Mouse (Mus musculus): Measurements from ENCODE around the gene Tmem106a.
"Not testable (repeated sequence)": the region's sequence is repeated elsewhere in the genome, so short reads cannot be mapped to it uniquely, and the experiment has no call there.

Gene Tmem106a

DNA sequence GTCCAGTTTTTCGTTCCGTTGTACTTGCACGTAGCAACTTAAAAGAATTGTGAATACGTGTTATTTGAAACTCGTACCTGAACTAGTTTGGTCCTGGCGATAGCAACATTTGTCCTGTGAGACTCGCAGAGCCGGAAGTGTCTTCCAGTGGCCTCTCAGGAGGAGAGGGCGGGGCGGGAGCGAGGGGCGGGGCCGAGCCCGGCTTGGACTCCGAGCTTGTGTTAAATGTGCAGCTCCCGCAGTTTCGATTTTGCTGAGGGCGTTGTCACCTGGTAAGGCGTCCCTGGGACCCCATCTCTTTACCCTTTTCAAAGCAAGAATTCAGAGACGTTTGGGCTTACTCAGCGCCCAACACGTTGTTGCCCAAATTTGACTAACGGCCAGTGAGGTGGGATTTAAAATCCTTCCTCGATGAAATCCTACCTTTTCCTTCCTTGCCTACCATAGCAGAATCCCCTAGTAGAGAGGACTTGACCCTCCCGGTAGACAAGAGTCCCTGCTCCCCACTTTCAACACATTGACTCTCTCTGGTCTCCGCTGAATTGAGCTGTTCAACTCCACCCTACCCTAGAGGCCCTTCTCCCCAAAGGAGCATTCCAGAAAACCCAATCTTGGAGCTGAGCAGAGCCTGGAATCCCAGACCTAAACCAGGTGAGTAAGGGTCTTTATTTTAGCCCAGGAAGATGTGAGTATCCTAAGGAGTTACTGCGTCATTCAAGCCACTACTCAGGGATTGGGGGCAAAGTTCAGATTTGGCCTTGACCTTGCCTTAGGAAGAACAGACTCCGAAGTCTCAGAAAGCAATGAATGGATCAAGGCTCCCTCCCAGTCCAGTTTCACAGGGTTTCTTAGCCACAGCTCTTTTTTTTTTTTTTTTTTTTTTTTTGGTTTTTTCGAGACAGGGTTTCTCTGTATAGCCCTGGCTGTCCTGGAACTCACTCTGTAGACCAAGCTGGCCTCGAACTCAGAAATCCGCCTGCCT lies at the start of gene Tmem106a:
Gene Tmem106a, plus strand, starts transcription at position 189 of the 982 bp plus-strand sequence.
- DNase-seq (ENCODE audit: low spot score) = peak; percentile 79

DNA sequence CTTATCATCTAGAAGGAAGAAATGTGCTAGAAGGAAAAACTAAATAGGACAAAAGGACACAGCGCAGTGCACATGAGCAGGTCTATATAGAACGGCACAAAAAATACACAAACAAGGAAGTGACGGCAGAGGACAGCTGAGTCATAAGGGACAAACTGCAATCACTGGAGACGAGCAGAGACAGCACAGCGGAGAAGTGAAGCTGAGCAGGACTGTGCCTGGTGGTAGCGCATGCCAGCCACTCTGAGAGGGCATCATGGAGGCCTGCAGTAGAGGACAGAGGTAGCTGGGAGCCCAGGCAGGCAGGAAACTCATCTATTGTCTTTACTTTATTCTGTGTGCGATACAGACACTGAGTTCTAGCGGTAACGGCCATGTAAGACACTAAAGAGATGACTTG lies 38.5 kb upstream of the Tmem106a start:
- no peak for DNase-seq (ENCODE audit: low spot score)

DNA sequence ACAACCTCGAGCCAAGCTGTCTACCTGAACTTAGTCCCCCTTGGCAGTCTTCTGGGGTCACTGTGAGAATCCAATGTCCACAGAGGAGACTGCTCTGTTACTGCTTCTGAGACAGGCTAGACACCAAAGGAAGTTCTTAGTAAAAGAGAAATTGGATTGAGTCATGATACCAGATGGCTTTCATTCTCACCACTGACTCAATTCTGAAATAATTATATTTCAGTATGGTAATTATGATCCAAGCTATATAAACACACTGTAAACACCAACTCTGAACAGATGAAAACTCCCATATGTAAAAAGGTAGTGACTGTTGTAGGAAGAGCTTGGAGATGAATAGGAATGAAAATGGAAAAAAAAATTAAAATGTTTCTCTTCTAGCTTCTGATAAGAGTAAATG lies 37.9 kb upstream of the Tmem106a start:
- no peak for DNase-seq (ENCODE audit: low spot score)

DNA sequence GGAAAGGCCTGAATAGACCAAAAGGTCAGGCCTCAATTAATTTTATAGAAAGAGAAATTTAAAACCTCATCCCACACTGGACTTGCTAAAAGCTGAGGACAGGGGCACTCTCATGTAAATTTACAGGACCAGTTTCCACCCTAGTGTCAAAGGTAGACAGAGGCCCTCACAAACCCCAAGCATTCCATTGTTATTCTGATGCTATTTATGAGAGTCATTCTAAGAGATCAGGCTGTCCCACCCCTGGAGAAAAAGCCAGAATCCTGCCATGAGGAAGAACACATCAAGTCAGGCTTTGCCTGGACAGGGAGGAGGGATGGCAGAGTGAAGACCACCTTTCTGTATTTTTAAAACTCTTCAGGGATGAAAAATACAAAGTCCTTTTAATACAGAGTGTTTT lies 33.5 kb upstream of the Tmem106a start:
- DNase-seq (ENCODE audit: low spot score) = no peak

DNA sequence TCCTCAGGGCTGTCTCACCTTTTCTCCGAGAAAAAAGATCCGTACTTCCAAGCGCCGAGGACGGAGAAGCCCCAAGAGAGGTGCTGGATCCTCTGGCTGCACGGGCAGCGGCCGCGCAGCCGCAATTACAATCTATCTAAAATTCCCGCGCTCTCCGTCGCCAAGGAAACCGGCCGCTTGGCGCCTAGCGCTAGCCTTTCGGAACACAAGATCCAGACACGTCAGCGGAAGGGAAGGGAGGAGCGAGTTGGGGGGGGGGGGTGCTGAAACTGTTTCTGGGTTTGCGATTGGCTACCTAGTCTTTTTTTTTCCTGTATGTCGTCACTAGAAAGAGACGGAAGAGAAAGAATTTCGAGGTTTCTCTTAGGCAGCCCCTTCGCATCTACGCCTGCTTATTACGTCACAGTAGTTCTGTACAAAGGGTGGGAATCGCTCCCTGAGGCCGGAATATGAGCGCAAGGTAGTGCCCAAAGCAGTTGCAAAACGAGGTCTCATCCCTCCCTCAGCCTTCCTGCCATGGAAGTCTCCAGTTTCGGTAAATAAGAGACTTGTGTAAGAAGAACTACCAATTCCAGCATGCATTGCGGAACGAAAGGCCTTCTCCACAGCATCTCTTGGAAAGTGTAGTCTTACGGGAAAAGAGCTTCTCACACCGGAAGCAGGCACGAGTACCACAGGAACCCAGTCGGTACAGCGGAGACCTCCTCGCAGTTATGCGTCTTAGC lies 30.1 kb upstream of the Tmem106a start, which contains the start of the genes Brca1 and Nbr1:
Gene Brca1, minus strand, starts transcription at position 205 of the 725 bp plus-strand sequence.
Gene Nbr1, plus strand, starts transcription at position 399 of the 725 bp plus-strand sequence.
- DNase-seq (ENCODE audit: low spot score) = peak; percentile 94

DNA sequence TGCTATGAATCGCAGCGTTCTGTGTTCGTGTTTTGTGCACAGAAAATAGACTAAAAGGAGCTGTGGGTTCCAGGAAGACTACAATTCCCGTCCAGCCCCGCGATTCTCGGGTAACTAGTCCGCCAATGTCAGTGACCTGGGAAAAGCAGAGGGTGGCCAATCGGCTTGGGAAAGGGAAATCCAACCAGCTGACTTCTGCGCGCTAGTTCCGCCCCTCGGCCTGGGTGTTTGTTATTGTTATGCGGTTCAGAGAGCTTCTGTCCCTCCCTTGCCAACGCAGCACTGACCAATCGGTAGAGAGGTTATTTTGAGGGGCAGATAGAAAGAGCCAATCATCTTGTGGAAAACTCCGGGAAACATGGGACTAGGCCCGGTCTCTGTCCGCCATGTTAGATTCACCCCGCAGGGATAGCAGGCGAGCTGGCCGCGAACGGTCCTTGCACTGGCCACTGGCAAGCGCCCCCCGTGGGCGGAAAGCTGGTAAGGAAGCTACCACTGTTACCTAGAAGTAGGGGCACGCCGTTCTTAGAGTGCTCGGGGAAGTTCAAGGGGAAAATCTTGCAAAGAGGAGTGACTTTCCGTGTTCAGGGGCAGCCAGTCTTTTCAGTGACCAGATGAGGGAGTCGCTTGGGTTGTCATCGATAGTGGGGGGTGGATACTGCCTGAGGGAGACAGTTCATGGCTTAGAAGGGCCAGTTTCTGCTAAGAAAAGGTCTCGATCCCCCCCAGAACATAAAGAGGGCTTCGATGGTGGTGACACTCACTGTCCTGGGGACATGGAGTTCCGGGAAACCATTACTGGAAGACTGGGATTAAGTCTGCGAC lies 29.4 kb upstream of the Tmem106a start:
- DNase-seq (ENCODE audit: low spot score) = peak; percentile 92

DNA sequence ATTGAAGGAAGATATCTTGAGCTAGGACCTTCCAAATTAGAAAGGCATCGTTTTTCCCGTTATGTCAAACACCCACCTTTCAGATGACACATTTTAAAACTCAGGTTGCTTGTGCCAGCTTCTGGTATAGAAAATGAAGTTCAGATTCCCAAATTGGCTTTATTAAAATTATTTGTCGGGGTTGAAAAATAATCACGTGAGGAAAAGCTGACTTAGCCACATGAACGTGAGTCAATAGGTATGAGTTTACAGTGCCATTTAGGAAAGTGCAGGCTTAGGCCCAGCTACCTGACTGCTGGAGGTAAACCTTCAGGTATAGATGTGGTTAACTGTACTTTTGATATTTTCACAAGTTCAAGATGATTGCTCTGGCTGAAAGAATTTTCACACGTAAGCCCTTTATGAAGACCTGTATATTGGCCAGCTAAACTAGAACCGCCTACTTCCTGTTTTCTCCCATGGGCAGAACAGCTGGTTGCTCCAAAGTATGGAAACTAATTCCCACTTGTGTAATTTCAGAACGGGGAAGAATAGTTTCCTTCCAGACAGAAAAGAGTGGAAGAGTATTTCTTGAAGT lies 28.6 kb upstream of the Tmem106a start:
- no peak for DNase-seq (ENCODE audit: low spot score)

DNA sequence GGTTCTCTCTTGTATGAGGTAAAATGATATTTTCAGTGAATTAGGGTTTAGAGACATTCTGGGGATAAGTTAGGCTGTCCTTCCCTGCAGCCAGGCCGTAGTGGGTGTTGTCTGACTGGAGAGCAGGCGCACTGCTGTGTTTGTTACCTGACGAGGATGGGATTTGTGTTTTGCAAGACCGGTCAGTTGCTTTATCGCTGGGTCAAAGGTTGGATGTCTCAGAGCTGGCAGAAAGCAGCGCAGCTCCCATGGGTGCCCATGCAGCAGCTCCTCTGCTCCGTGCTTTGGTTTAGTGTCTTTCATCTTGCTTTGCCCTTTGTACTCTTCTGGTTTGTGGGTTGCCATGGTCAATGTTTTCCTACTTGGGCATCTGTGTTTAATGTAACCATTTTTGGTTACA lies 25.5 kb upstream of the Tmem106a start:
- DNase-seq (ENCODE audit: low spot score) = no peak

DNA sequence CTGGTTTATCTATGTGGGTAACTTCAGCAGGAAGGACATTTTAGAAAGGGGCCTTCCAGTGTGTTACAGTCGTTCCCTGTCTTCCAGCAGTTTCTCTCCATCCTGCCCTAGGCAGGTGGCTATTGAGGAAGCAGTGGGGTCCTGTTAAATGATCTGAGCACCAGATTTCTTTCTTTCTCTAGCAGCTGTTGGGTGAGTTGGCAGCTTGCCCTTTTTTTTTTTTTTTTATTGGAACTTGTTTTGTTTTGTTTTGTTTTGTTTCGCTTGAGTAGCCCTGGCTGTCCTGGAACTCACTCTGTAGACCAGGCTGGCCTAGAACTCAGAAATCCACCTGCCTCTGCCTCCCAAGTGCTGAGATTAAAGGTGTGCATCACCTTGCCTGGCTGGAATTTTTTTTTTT lies 25.1 kb upstream of the Tmem106a start:
- no peak for DNase-seq (ENCODE audit: low spot score)

DNA sequence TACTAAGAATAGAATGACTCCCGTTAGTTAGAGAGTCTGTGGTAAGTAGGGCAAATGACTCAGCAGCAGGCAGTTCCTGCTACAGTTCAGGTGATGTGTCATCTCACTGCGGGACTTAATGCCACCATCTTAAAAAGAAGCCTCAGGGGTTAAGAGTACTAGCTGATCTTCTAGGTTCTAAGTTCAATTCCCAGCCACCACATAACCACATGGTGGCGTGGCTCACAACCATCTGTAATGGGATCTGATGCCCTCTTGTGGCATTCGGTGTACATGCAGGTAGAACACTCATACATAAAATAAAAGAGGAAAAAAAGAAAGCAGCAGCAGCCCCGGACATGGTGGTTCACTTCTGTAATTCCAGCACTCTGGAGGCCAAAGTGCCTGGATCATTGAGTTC lies 19.7 kb upstream of the Tmem106a start:
- DNase-seq (ENCODE audit: low spot score) = peak; percentile 53

DNA sequence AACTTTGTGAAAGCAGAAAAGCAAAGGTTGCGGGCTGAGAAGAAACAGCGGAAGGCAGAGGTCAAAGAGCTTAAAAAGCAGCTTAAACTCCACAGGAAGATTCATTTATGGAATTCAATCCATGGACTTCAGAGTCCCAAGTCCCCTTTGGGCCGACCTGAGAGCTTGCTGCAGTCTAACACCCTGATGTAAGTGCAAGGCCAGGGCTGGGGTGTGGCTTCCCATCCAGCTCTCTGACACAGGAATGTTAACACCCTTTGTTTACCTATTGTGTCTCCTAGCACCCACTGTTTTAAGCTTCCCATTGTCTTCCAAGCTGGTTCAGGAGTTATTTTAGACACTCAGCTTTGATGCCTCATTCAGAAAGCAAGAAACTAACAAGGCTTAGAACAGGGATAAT lies 13.6 kb upstream of the Tmem106a start:
- DNase-seq (ENCODE audit: low spot score) = no peak

DNA sequence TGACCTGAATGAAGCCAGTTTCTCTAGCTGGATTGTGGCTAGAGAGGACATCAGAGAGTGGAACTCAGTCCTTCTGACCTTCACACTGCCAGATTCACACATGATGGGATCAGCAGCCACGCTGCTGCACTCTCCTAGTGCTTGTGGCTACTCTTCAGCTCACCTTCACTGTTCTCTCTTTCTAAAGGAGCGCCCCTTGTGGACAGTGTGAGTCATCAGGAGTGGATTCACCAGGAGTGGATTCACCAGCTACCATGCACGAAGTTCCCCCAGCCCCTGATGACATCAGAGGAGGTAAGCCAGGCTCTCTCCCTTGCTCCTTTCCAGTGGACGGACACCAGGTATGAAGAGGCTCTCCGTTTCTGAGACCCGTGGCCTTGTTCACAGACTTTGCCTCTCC lies 5.9 kb upstream of the Tmem106a start:
- no peak for DNase-seq (ENCODE audit: low spot score)

DNA sequence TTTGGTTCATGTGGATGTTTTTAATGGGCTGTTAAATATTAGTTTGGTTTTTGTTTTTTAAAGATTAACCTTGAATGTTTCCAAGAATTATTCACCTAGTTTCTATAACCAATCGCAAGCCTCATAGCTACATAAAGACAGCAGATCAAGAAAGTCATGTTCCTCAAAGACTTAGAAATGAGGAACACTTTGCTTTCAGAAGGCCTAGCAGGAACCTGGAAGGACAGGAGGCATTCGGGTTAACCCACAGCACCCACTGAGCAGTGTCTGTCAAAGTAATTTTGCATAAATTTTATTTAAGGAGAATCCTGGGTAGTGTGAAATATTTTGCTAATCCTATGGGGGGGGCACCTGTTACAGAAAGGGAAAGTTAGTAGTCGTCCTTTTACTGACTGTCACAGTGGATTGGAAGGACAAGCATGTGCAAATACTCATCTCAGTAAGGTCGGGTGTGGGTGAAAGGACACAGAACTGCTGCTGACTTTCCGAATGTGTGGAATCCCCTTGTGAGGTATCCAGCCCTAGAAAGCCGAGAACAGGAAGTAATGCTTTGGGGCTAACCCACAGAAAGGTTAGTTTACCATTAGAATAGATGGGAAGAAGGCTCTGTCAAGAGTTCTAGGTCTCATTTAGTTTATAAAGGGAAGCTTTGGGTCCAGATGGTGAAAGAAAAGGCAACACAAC lies 819 bp upstream of the Tmem106a start:
- DNase-seq (ENCODE audit: low spot score) = no peak

DNA sequence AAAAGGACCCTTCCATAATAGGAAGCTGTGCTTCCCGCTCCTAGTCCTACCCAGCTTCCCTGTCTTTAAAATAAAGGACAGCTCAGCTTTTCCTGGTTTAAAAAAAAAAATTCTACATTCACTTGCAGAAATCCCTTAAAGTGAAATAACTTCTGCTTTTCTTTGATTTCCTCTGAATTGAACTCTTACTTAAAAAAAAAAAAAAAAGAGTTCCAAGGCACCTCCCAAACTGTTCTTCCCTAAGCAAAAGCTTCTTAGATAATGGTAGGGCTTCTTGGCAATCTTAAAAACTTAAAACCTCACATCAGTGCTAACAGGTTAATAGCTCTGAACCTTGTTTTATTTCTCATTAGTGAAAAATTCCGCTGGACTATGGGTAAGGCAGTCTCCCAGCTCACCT lies 1.2 kb downstream of the Tmem106a start:
- no peak for DNase-seq (ENCODE audit: low spot score)

DNA sequence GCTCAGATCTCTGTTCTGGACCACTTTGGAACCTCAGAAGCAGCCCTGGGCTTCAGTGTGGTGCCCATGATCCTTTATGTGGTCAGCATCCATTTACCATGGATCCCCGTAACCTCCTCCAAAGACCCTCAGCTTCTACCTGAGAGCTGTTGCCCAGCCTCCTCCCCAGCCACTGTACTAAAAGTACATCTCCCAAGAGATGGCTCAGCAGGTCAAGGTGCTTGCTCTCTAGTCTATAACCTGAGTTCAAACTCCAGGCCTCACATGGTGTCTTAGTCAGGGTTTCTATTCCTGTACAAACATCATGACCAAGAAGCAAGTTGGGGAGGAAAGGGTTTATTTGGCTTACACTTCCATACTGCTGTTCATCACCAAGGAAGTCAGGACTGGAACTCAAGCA lies 3.0 kb downstream of the Tmem106a start:
- DNase-seq (ENCODE audit: low spot score) = not testable (repeated sequence)

DNA sequence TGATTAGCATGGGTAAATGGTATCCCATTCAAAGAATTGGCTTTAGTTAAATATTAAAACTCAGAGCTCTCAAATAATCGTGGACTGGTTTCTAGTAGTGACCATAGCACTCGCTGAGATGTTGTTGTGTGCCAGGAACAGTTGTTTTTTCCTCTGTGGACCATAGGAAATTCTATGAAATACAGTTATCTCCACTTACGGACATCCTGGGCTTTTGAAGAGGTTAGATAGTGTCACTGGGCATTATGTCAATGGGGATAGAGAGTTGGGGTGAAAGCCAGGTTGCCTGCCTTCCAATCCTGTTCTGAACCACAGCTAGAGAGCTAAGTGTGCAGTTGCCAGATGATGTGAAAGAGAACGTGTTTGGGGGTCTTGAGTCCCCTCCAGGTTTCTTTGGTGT lies 3.8 kb downstream of the Tmem106a start:
- DNase-seq (ENCODE audit: low spot score) = no peak

DNA sequence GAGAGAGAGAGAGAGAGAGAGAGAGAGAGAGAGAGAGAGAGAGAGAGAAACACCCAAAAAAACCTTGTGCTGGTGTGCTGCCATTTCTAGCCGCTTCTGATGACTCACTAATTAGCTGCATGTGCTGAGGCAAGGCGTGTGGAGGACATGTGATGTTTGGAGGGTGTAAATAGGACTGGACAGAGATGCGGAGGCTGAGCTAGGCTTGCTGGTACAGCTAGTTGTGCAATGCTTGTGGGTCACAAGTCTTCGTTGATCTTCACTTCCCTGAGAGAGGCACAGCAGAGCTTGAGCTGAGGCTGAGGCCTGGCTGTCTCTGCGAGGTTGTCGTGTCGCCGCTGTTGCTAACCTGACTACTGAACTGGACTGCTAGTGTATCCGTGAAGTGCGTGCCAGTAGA lies 5.6 kb downstream of the Tmem106a start:
- no peak for DNase-seq (ENCODE audit: low spot score)

DNA sequence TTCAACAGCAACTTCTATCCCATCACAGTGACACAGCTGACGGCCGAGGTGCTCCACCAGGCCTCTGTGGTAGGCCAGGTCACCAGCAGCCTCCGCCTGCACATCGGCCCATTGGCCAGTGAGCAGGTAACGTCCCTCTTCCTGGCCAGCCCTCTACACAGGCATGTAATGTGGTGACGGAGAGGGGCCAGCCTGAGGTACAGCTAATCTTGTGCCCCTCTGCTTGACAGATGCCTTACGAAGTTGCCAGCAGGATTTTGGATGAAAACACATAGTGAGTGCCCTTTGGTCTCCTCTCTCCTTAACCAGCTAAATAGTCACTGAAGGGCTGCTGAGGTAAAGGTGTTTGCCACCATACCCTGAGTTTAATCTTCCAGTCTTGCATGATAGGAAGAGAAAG lies 6.8 kb downstream of the Tmem106a start:
- DNase-seq (ENCODE audit: low spot score) = no peak

DNA sequence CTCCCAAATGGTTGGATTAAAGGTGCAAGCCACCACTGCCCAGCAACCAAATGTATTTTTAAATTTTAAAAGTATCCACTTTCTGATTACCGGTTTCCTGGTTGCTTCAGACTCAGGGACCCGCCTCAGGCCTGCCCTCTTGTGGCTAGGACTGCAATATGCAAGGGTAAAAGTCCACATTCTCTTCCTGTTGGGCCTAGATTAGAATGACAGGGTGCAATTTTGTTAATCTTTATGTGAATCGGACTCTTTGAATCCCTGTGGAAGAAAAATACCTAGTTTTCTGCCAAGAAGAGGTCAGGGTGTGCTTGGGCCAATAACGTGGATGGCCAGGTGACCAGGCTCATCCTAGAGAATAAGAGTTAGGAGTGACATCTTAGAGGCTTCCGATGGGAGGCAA lies 7.4 kb downstream of the Tmem106a start:
- peak; percentile 67 for DNase-seq (ENCODE audit: low spot score)

DNA sequence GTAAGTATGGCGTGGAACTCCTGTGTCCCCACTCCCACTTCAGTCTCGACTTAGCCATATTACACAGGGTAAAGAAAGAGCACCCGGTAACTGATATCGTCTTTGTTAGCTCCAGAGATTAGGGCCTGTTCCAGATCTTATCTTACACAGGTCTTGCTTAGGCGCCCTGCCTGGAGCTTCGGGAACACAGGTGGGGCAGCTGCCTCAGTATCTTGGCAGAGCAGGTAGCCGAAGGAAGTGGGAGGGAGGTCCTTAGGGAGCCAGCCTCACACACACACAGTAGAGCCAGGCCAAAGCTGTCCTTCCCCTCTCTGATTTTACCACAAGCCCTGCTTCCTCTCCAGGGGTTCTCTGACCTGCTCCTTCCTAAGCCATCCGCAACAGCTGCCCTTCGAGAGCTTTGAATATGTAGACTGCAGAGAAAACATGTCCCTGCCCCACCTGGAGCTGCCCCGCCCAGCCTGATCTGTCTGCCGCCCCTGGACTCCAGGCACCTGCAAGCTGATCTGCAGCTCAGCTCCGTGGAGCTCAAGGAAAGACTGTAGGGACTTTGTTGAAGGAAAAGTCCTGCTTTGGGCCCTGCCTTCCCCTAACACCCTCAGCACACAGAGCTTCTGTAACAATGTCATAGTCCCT lies 8.1 kb downstream of the Tmem106a start:
- no peak for DNase-seq (ENCODE audit: low spot score)

DNA sequence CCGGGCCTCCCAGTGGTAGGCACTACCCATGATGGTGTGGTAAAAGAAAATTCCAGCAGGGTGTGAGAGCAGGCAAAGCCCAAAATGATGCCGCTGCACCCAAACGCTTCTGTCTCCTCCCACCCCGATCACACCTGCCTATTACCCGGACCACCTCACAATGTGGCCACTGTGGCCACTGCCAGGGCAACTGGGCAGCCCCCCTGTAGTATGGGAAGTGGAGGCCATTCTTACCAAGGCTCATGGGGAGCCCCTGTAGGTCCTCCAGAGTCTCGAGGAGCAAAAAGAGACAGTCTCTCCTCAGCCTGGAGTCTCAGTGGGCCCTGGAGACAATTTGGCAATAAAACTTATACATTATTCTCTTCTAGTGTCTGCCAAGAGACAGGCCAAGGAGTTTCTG lies 17.1 kb downstream of the Tmem106a start, which contains the start of gene Gm11634:
Gene Gm11634, minus strand, starts transcription at position 101 of the 400 bp plus-strand sequence.
- no peak for DNase-seq (ENCODE audit: low spot score)
